Mouse (Mus musculus) ES-Bruce4 (cell line): ENCODE measurements at regions not wholly inside any gene's neighbourhood (a gene's known extent, or its start where the extent isn't known, plus 50 kb on each side); places are given as distances from the start of the nearest gene placed in this dataset.

Source experiments
- H3K27ac ChIP-seq: 2 replicates; pipeline ENCODE4 v1.5.1; 2012; ENCODE audit warnings: low read length, inconsistent platforms; ENCODE audit not compliant: insufficient read depth
- H3K27me3 ChIP-seq: 2 replicates; pipeline ENCODE4 v1.6.1; 2012; ENCODE audit warnings: mild to moderate bottlenecking, low read length, inconsistent platforms; ENCODE audit not compliant: control insufficient read depth, poor library complexity, insufficient read depth, severe bottlenecking
- H3K36me3 ChIP-seq: 2 replicates; pipeline ENCODE4 v1.6.1; 2012; ENCODE audit warnings: inconsistent platforms, mild to moderate bottlenecking, low read length, moderate library complexity; ENCODE audit not compliant: control insufficient read depth, poor library complexity, insufficient read depth, severe bottlenecking
- H3K4me1 ChIP-seq: one replicate; pipeline ENCODE4 v1.8.1; 2011; ENCODE audit warnings: low read length; ENCODE audit not compliant: control insufficient read depth, insufficient read depth
- H3K4me3 ChIP-seq: 2 replicates; pipeline ENCODE4 v1.5.1; 2011; ENCODE audit warnings: low read depth, mild to moderate bottlenecking, low read length
- H3K9ac ChIP-seq: 2 replicates; pipeline ENCODE4 v1.6.1; 2012; ENCODE audit warnings: low read depth, mild to moderate bottlenecking, inconsistent platforms; ENCODE audit not compliant: poor library complexity, severe bottlenecking
- H3K9me3 ChIP-seq: replicated peaks from 2 replicates; pipeline ENCODE4 v1.6.1; 2012; ENCODE audit warnings: mild to moderate bottlenecking, low read length, inconsistent platforms; ENCODE audit not compliant: control insufficient read depth, poor library complexity, insufficient read depth, severe bottlenecking
- CTCF ChIP-seq: IDR thresholded peaks from one replicate; pipeline ENCODE4 v1.8.1; 2011; ENCODE audit warnings: low read depth, low read length
- EP300 ChIP-seq: IDR thresholded peaks from 2 replicates; pipeline ENCODE4 v1.6.1; 2011; ENCODE audit warnings: low read depth, low read length; ENCODE audit not compliant: insufficient read depth
- POLR2A ChIP-seq: IDR thresholded peaks from one replicate; pipeline ENCODE4 v1.8.1; 2011; ENCODE audit warnings: low read length; ENCODE audit not compliant: insufficient read depth

DNA sequence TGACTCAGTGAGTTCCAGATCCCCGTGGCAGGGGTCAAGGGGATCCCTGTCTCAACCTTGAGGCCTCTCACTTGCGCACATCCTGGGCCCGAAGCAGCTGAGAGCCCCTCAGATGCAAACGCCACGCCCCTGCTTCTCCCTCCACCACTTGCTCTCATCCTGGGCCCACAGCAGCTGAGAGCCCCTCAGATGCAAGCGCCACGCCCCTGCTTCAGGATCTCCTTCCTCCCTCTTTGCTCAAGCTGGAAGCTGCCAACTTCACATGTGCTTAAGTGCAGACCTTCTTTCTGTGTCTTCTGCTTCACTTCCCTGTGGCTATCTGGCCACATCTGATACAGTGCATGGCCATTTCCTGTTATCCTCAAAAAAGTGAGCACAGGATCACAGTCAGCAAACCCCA lies 416.1 kb upstream of the Ercc4 start:
- TF ChIP-seq CTCF = no peak
- TF ChIP-seq POLR2A = no peak
- TF ChIP-seq EP300 = no peak
- Histone ChIP-seq H3K9ac (no peak overlapping the region), H3K36me3 (no peaks in the 10 kb centered on the region)

DNA sequence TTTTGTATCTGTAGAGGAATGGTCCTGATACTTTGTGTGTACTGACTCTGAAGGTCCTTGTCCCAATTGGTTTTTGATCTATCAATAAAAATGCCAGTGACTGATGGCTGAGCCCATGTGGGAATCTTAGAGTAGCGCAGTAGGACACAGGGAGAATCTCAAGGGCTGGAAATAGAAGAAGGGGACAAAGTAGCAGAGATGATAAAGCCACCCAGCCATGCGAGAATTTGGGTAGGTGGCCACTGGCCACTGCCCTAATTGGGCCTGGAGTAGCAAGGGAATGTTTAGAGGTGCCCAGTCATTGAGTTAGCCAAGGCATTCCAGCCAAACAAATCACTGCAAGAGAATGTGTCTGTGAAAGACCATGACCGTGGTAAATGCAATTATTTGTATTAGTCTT lies 414.8 kb upstream of the Ercc4 start:
- no peak for TF ChIP-seq POLR2A
- TF ChIP-seq CTCF = no peak
- TF ChIP-seq EP300 = no peak
- Histone ChIP-seq H3K4me3 (no peak overlapping the region), H3K4me1 (no peaks in the 10 kb centered on the region), H3K9me3 (no peaks in the 10 kb centered on the region), H3K9ac (no peak overlapping the region), H3K27me3 (no peaks in the 10 kb centered on the region), H3K36me3 (no peaks in the 10 kb centered on the region), H3K27ac (no peak overlapping the region)

More for the DNA sequence above, 416.1 kb upstream of the Ercc4 start:
- Histone ChIP-seq H3K4me3 (no peak overlapping the region), H3K27ac (no peak overlapping the region), H3K4me1 (no peaks in the 10 kb centered on the region), H3K27me3 (no peaks in the 10 kb centered on the region), H3K9me3 (no peaks in the 10 kb centered on the region)

DNA sequence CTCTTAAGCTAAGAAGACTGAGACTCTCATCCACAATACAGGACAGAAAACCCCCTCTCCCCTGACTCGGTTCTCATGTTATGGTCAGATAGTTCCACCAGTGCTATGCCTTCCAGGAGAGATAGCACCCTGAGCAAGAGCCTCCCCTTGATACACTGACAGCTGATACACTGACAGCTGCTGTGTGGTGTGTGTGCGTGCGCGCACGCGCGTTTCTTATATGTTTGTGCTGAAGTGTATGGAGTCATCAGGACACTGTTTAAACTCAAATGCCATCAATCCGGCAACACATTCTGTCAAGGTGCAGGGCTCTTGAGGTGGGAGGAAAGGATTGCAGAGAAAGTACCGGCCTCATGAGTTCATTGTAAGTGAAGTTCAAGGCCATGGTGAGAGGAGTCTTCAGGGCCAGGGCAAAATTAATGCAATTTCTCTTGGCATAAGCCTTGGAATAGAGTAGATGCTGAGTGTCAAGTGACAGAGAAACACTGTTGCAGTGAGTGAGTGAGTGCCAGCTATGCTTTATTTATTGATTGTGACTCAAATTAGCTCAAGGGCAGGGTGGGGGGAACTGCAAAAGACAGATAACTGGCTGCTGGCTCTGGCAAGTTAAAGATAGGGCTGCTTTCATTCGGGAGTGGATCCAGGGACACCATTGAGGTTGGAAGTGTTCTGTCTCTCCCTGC lies 412.4 kb upstream of the Ercc4 start:
- Histone ChIP-seq H3K36me3 (no peaks in the 10 kb centered on the region), H3K4me3 (no peak overlapping the region), H3K9ac (no peak overlapping the region), H3K27ac (no peak overlapping the region), H3K4me1 (no peaks in the 10 kb centered on the region), H3K27me3 (no peaks in the 10 kb centered on the region), H3K9me3 (no peaks in the 10 kb centered on the region)
- TF ChIP-seq POLR2A = no peak
- TF ChIP-seq CTCF = no peak
- TF ChIP-seq EP300 = no peak

DNA sequence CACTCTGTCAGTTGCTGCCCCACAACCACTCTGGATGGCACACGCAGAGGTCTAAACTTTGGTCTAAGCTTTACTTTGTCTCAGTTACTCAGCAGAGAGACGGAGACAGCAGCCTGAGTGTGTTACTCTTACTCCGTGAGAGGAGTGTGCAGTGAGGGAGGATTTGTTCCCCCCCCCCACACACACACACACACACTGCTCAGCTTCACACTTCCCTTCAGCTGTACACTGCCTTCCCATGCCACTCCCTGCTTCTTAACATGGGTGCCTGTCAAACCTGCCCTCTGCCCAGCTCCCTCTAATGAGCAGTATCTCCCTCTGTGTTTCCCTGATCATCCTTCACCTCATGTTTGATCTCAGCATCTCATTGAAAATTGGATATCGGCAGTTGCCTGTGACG lies 409.9 kb upstream of the Ercc4 start:
- H3K27ac ChIP-seq = no peak overlapping the region
- H3K36me3 ChIP-seq = no peaks in the 10 kb centered on the region
- TF ChIP-seq EP300 (no peak), POLR2A (no peak), CTCF (no peak)
- H3K9ac ChIP-seq = no peak overlapping the region
- no peak overlapping the region for H3K4me3 ChIP-seq
- H3K9me3 ChIP-seq = no peaks in the 10 kb centered on the region
- H3K4me1 ChIP-seq = no peaks in the 10 kb centered on the region
- no peaks in the 10 kb centered on the region for H3K27me3 ChIP-seq

DNA sequence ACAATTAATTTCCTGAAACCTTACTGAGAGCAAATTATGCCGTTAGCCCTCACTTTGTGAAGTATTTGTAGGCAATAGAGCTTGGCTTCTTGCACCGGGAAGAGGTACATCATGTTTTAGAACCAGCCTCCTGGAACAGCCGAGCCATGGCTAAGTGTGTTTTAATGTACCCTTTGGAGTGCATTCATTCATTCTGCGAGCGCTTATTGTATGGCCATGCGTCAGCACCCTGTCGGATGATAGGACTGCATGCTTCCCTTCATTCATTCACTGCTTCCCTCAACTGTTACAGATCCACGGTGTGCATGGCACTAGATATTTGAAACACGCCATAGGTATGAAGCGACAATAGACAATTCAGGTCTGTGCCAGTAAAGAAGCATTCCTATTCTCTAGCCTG lies 409.4 kb upstream of the Ercc4 start:
- no peaks in the 10 kb centered on the region for H3K27me3 ChIP-seq
- no peaks in the 10 kb centered on the region for H3K4me1 ChIP-seq
- H3K9ac ChIP-seq = no peak overlapping the region
- no peak overlapping the region for H3K4me3 ChIP-seq
- no peaks in the 10 kb centered on the region for H3K9me3 ChIP-seq
- H3K27ac ChIP-seq = no peak overlapping the region
- no peaks in the 10 kb centered on the region for H3K36me3 ChIP-seq
- TF ChIP-seq CTCF (no peak), EP300 (no peak), POLR2A (no peak)

DNA sequence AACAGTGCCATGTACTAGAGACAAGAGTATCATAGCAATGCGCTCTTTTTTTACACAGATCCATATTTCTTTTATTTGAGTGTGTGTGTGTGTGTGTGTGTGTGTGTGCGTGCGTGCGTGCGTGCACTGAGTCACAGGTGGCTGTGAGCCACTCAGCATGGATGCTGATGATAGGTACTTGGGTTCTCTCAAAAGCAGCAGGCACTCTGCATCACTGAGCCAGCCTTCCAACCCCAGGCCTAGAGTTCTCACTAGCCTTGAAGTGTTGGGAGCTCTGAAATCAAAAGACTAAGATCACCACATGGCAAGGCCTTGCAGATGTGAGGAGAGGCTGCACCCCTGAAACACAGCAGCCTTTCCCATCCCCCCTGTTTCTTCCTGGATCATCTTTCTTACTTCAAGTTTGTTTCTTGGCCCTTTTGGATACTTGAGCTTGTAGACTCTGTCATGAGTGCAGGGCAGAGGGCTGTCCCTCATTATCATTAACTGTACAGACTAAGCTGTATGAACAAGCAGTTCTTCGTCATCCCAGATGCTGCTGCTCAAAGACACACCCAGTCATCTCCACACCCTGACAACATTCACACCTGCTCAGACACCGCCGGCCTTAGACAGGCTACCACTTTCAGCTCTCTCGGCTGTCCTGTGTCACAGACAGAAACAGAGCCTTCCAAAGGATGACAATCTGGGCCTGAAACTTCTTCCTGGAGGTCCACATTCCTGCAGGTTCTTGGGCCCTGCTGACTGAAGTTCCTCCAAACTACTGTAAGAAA lies 405.5 kb upstream of the Ercc4 start:
- Histone ChIP-seq H3K4me3 (no peak overlapping the region), H3K27me3 (no peaks in the 10 kb centered on the region), H3K9me3 (no peaks in the 10 kb centered on the region), H3K27ac (no peak overlapping the region), H3K9ac (no peak overlapping the region), H3K4me1 (no peaks in the 10 kb centered on the region), H3K36me3 (no peaks in the 10 kb centered on the region)
- TF ChIP-seq POLR2A (no peak), EP300 (no peak), CTCF (no peak)
